Mouse (Mus musculus): ENCODE results near the gene Polr3e. TPM values are rescaled to one million over a fixed set of nuclear protein-coding genes. Genes with fewer than 3 reads are reported as not detected.
A peak's percentile ranks its signal among the peaks of the same experiment; 100 is the strongest.
"Not testable (repeated sequence)": the region's sequence is repeated elsewhere in the genome, so short reads cannot be mapped to it uniquely, and the experiment has no call there.

Polr3e gene
- polyA plus RNA-seq, 1 experiment, result 27.2 TPM

GRCm38 (mm10) chr7:120940343-120940742 lies 22.8 kb downstream of the Polr3e start:
- Histone ChIP-seq H3K27ac (ENCODE audit: insufficient read depth, low read length) (peak overlapping the region; percentile 69; the same call in 1 of the 2 replicates), H3K4me3 (replicated peaks; ENCODE audit: insufficient read depth, low read depth, low read length) (peak overlapping the region; percentile 48), H3K27me3 (ENCODE audit: control insufficient read depth, insufficient read depth, low read length) (no peaks in the 10 kb centered on the region), H3K4me1 (ENCODE audit: control insufficient read depth, insufficient read depth, low read length) (no peaks in the 10 kb centered on the region)
- WGBS, result 80% methylated on average over 12 of the region's 12 CpGs
- no peak for TF ChIP-seq CTCF (IDR thresholded peaks at IDR 0.05; ENCODE audit: borderline replicate concordance, insufficient read depth, low read depth, low read length)
- TF ChIP-seq POLR2A (IDR thresholded peaks at IDR 0.05; ENCODE audit: borderline replicate concordance, insufficient read depth, low read length), result peak; percentile 30; the same call in 1 of the 2 replicates
- DNase-seq, result peak in 1 of 2 experiments; percentile 17

DNA sequence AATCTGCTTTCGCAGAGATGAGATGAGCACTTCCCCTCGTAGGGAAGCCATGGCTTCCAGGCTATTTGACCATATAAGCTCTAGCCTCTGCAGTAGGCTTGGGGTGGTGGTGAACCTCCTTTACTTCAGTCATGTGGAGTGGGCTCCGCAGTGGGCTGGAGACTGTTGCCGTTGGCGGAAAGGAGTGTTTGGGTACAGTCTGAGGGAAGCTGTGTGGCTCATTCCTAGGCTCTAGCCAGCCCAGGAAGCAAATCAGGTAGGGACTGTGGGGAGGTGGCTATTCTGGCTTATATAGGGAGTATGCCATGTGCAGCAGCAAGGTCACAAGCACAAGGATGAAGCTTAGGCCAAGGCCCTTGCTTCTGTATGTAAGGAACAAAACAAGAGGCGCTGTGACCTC lies 23.7 kb downstream of the Polr3e start:
- Histone ChIP-seq H3K4me3 (replicated peaks; ENCODE audit: insufficient read depth, low read depth, low read length) (peak overlapping the region; percentile 19), H3K4me1 (ENCODE audit: control insufficient read depth, insufficient read depth, low read length) (no peaks in the 10 kb centered on the region), H3K27me3 (ENCODE audit: control insufficient read depth, insufficient read depth, low read length) (no peaks in the 10 kb centered on the region), H3K27ac (ENCODE audit: insufficient read depth, low read length) (peak overlapping the region; percentile 23)
- no peak for TF ChIP-seq POLR2A (IDR thresholded peaks at IDR 0.05; ENCODE audit: borderline replicate concordance, insufficient read depth, low read length)
- no peak for TF ChIP-seq CTCF (IDR thresholded peaks at IDR 0.05; ENCODE audit: borderline replicate concordance, insufficient read depth, low read depth, low read length)
- WGBS, result 93% methylated on average over 6 of the region's 6 CpGs
- DNase-seq, result no peak

DNA sequence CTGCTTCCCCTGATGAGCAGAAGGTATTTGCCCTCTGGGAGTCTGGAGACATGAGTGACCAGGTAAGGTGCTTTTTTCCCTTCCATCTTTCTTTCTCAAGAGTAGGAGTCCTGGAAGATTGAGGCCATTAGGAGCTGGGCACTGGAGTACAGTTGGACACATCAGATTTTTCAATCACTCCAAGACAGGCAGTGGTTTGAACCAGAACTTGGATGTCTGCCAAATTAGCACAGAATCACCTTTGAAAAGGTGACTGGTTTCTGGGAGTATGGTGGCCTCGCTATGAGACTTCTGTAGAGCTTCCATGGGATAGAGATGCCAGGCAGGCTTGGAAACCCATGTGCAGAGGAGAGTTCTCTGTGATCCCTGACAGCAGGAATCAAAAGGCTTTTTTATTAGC lies 25.0 kb downstream of the Polr3e start:
- TF ChIP-seq POLR2A (IDR thresholded peaks at IDR 0.05; ENCODE audit: borderline replicate concordance, insufficient read depth, low read length), result no peak
- TF ChIP-seq CTCF (IDR thresholded peaks at IDR 0.05; ENCODE audit: borderline replicate concordance, insufficient read depth, low read depth, low read length), result no peak
- DNase-seq, result no peak
- WGBS, result 77% methylated on average over 1 of the region's 1 CpGs
- Histone ChIP-seq H3K27me3 (ENCODE audit: control insufficient read depth, insufficient read depth, low read length) (no peaks in the 10 kb centered on the region), H3K27ac (ENCODE audit: insufficient read depth, low read length) (no peak overlapping the region), H3K4me1 (ENCODE audit: control insufficient read depth, insufficient read depth, low read length) (no peaks in the 10 kb centered on the region), H3K4me3 (replicated peaks; ENCODE audit: insufficient read depth, low read depth, low read length) (no peak overlapping the region)

GRCm38 (mm10) chr7:120943936-120944509 lies 26.5 kb downstream of the Polr3e start:
- no peak for DNase-seq
- H3K27ac ChIP-seq (ENCODE audit: insufficient read depth, low read length), result no peak overlapping the region
- no peak overlapping the region for H3K4me3 ChIP-seq (replicated peaks; ENCODE audit: insufficient read depth, low read depth, low read length)
- H3K27me3 ChIP-seq (ENCODE audit: control insufficient read depth, insufficient read depth, low read length), result no peaks in the 10 kb centered on the region
- 50% methylated on average over 8 of the region's 8 CpGs for WGBS
- no peak for TF ChIP-seq CTCF (IDR thresholded peaks at IDR 0.05; ENCODE audit: borderline replicate concordance, insufficient read depth, low read depth, low read length)
- no peak for TF ChIP-seq POLR2A (IDR thresholded peaks at IDR 0.05; ENCODE audit: borderline replicate concordance, insufficient read depth, low read length)
- H3K4me1 ChIP-seq (ENCODE audit: control insufficient read depth, insufficient read depth, low read length), result no peaks in the 10 kb centered on the region

DNA sequence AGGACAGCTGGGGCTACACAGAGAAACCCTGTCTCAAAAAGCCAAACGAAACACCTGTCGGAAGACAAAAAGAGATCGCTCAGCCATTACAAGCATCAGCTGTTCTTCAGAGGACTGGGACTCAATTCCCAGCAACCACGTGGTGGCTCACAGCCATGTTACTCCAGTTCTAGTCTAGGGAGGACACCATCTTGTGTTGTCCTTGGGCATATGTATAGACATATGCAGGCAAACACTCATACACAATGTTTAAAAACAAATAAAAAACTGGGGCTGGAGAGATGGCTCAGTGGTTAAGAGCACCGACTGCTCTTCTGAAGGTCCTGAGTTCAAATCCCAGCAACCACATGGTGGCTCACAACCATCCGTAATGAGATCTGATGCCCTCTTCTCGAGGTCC lies 36.0 kb downstream of the Polr3e start:
- 65% methylated on average over 7 of the region's 7 CpGs for WGBS
- not testable (repeated sequence) for H3K4me1 ChIP-seq (ENCODE audit: control insufficient read depth, insufficient read depth, low read length); DNase-seq; H3K4me3 ChIP-seq (replicated peaks; ENCODE audit: insufficient read depth, low read depth, low read length); H3K27me3 ChIP-seq (ENCODE audit: control insufficient read depth, insufficient read depth, low read length); H3K27ac ChIP-seq (ENCODE audit: insufficient read depth, low read length)

GRCm38 (mm10) chr7:120960116-120960515 lies 42.6 kb downstream of the Polr3e start:
- Histone ChIP-seq H3K4me3 (replicated peaks; ENCODE audit: insufficient read depth, low read depth, low read length) (no peak overlapping the region), H3K4me1 (ENCODE audit: control insufficient read depth, insufficient read depth, low read length) (no peaks in the 10 kb centered on the region), H3K27ac (ENCODE audit: insufficient read depth, low read length) (no peak overlapping the region), H3K27me3 (ENCODE audit: control insufficient read depth, insufficient read depth, low read length) (no peaks in the 10 kb centered on the region)
- no peak for DNase-seq
- TF ChIP-seq CTCF (IDR thresholded peaks at IDR 0.05; ENCODE audit: borderline replicate concordance, insufficient read depth, low read depth, low read length) (no peak), POLR2A (IDR thresholded peaks at IDR 0.05; ENCODE audit: borderline replicate concordance, insufficient read depth, low read length) (no peak)
- 33% methylated on average over 2 of the region's 2 CpGs for WGBS

GRCm38 (mm10) chr7:120960601-120961000 lies 43.1 kb downstream of the Polr3e start:
- DNase-seq, result no peak
- TF ChIP-seq CTCF (IDR thresholded peaks at IDR 0.05; ENCODE audit: borderline replicate concordance, insufficient read depth, low read depth, low read length) (no peak), POLR2A (IDR thresholded peaks at IDR 0.05; ENCODE audit: borderline replicate concordance, insufficient read depth, low read length) (no peak)
- Histone ChIP-seq H3K4me3 (replicated peaks; ENCODE audit: insufficient read depth, low read depth, low read length) (no peak overlapping the region), H3K27ac (ENCODE audit: insufficient read depth, low read length) (no peak overlapping the region), H3K27me3 (ENCODE audit: control insufficient read depth, insufficient read depth, low read length) (no peaks in the 10 kb centered on the region), H3K4me1 (ENCODE audit: control insufficient read depth, insufficient read depth, low read length) (no peaks in the 10 kb centered on the region)
- WGBS, result 84% methylated on average over 6 of the region's 6 CpGs

DNA sequence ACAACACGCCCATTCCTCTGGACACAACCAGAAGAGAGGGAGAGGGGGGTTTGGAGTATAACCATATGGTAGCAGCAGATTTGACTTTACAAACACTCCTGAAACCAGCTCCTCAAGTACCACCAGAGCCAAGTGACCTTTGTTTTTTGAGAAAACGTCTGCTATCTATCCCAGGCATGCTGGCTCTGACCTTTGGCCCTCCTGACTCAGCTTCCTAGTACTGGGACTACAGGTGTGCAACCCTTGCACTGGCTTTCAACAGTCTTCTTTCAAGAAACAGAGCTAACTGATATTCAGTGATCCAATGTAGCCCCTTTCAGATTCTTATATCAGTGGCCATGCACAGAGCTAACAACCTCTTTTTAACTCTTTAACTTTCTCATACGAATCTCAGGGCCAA lies 44.3 kb downstream of the Polr3e start:
- Histone ChIP-seq H3K4me3 (replicated peaks; ENCODE audit: insufficient read depth, low read depth, low read length) (no peak overlapping the region), H3K4me1 (ENCODE audit: control insufficient read depth, insufficient read depth, low read length) (no peaks in the 10 kb centered on the region), H3K27me3 (ENCODE audit: control insufficient read depth, insufficient read depth, low read length) (no peaks in the 10 kb centered on the region), H3K27ac (ENCODE audit: insufficient read depth, low read length) (no peak overlapping the region)
- DNase-seq, result no peak
- WGBS, result 76% methylated on average over 3 of the region's 3 CpGs
- TF ChIP-seq CTCF (IDR thresholded peaks at IDR 0.05; ENCODE audit: borderline replicate concordance, insufficient read depth, low read depth, low read length) (no peak), POLR2A (IDR thresholded peaks at IDR 0.05; ENCODE audit: borderline replicate concordance, insufficient read depth, low read length) (no peak)
